Mouse (Mus musculus): Measurements from ENCODE around the gene Spata5.

GRCm38 (mm10) chr3:37455992-37456391 lies 36.3 kb downstream of the Spata5 start:
- TF ChIP-seq EP300 (optimal IDR thresholded peaks at IDR 0.05) (no peak), CTCF (IDR thresholded peaks at IDR 0.05; ENCODE audit: low read depth) (no peak)
